Mouse (Mus musculus) MEL (cell line): ENCODE results near the gene Bcat1. TPM values are rescaled to one million over a fixed set of nuclear protein-coding genes. Genes with fewer than 3 reads are reported as not detected.

Experiments used
- DNase-seq: peaks from one replicate; pipeline ENCODE4 v3.0.0; 2011; ENCODE audit warnings: low read depth, low spot score
- H3K27ac ChIP-seq: 2 replicates; pipeline ENCODE4 v1.5.1; 2012; ENCODE audit warnings: low read depth, mild to moderate bottlenecking, control low read depth, low read length, moderate library complexity; ENCODE audit not compliant: control insufficient read depth
- H3K27me3 ChIP-seq, 2 experiments: fragments of 150-350 bp in 1 of 2; sonication (generic) in 1 of 2; 2 replicates each; pipeline ENCODE4 v1.6.1; 2012; ENCODE audit warnings: low read length in 2 of 2, mild to moderate bottlenecking in 2 of 2, improper control_type of control experiment in 1 of 2, moderate library complexity in 1 of 2; ENCODE audit not compliant: insufficient read depth in 2 of 2, control insufficient read depth in 1 of 2
- H3K36me3 ChIP-seq, 2 experiments: 2 replicates each; pipeline ENCODE4 v1.6.1; 2012 to 2014; ENCODE audit warnings: low read length in 2 of 2, improper control_type of control experiment in 1 of 2, inconsistent platforms in 1 of 2, mild to moderate bottlenecking in 1 of 2; ENCODE audit not compliant: insufficient read depth in 2 of 2, control insufficient read depth in 1 of 2
- H3K4me1 ChIP-seq, 2 experiments: fragments of 150-350 bp in 1 of 2; sonication (generic) in 1 of 2; 2 replicates each; pipeline ENCODE4 v1.6.1; 2012; ENCODE audit warnings: low read length in 2 of 2, improper control_type of control experiment in 1 of 2, mild to moderate bottlenecking in 1 of 2; ENCODE audit not compliant: insufficient read depth in 2 of 2, control insufficient read depth in 1 of 2
- H3K4me3 ChIP-seq, 2 experiments: fragments of 150-350 bp in 1 of 2; sonication (generic) in 1 of 2; 2 replicates each; pipeline ENCODE4 v1.5.1; 2012; ENCODE audit warnings: low read depth in 2 of 2, low read length in 2 of 2, mild to moderate bottlenecking in 2 of 2, moderate library complexity in 2 of 2, control low read depth in 1 of 2, improper control_type of control experiment in 1 of 2; ENCODE audit not compliant: control insufficient read depth in 1 of 2, insufficient read depth in 1 of 2
- H3K79me2 ChIP-seq: 2 replicates; pipeline ENCODE4 v1.6.1; 2012; ENCODE audit warnings: mild to moderate bottlenecking, low read length, moderate library complexity; ENCODE audit not compliant: control insufficient read depth, poor library complexity, insufficient read depth
- H3K9ac ChIP-seq: 2 replicates; pipeline ENCODE4 v1.6.1; 2012; ENCODE audit warnings: low read depth, mild to moderate bottlenecking, control low read depth, low read length, moderate library complexity; ENCODE audit not compliant: control insufficient read depth, poor library complexity, severe bottlenecking
- H3K9me3 ChIP-seq: fragments of 150-350 bp; sonication (generic); replicated peaks from 2 replicates; pipeline ENCODE4 v1.6.1; 2012; ENCODE audit warnings: mild to moderate bottlenecking, low read length, improper control_type of control experiment, moderate library complexity; ENCODE audit not compliant: insufficient read depth
- CHD2 ChIP-seq: IDR thresholded peaks from 2 replicates; pipeline ENCODE4 v1.6.1; 2011; ENCODE audit warnings: low read length, improper control_type of control experiment
- ELF1 ChIP-seq: IDR thresholded peaks from 2 replicates; pipeline ENCODE4 v1.6.1; 2014; ENCODE audit warnings: low read depth, mild to moderate bottlenecking, inconsistent platforms, low read length, improper control_type of control experiment, moderate library complexity
- ETS1 ChIP-seq: IDR thresholded peaks from 2 replicates; pipeline ENCODE4 v1.6.1; 2012; ENCODE audit warnings: low read depth, mild to moderate bottlenecking, inconsistent platforms, low read length, improper control_type of control experiment, moderate library complexity
- MAZ ChIP-seq: IDR thresholded peaks from 2 replicates; pipeline ENCODE4 v1.6.1; 2012; ENCODE audit warnings: low read depth, mild to moderate bottlenecking, inconsistent platforms, low read length, improper control_type of control experiment
- MEF2A ChIP-seq: IDR thresholded peaks from 2 replicates; pipeline ENCODE4 v1.6.1; 2014; ENCODE audit warnings: low read depth, mild to moderate bottlenecking, inconsistent platforms, low read length, improper control_type of control experiment; ENCODE audit not compliant: poor library complexity, insufficient replicate concordance, severe bottlenecking; ENCODE audit errors: extremely low read depth
- NRF1 ChIP-seq: IDR thresholded peaks from 2 replicates; pipeline ENCODE4 v1.6.1; 2014; ENCODE audit warnings: low read depth, mild to moderate bottlenecking, inconsistent platforms, low read length, improper control_type of control experiment, moderate library complexity; ENCODE audit not compliant: poor library complexity, insufficient read depth, severe bottlenecking
- SMC3 ChIP-seq: IDR thresholded peaks from 2 replicates; pipeline ENCODE4 v1.6.1; 2011; ENCODE audit warnings: low read depth, low read length, improper control_type of control experiment
- TAL1 ChIP-seq: IDR thresholded peaks from 2 replicates; pipeline ENCODE4 v1.6.1; 2012; ENCODE audit warnings: mild to moderate bottlenecking, inconsistent platforms, low read length, moderate library complexity, mixed read lengths
- TCF12 ChIP-seq: IDR thresholded peaks from 2 replicates; pipeline ENCODE4 v1.6.1; 2014; ENCODE audit warnings: low read depth, mild to moderate bottlenecking, inconsistent platforms, low read length, improper control_type of control experiment, moderate library complexity
- USF1 ChIP-seq: IDR thresholded peaks from 2 replicates; pipeline ENCODE4 v1.6.1; 2014; ENCODE audit warnings: low read depth, mild to moderate bottlenecking, inconsistent platforms, low read length, improper control_type of control experiment, moderate library complexity
- USF2 ChIP-seq, 2 experiments: IDR thresholded peaks; 2 replicates each; pipeline ENCODE4 v1.6.1; 2011 to 2012; ENCODE audit warnings: improper control_type of control experiment in 2 of 2, low read length in 2 of 2, borderline replicate concordance in 1 of 2, inconsistent platforms in 1 of 2, low read depth in 1 of 2, mild to moderate bottlenecking in 1 of 2; ENCODE audit not compliant: insufficient read depth in 1 of 2
- ZC3H11A ChIP-seq: IDR thresholded peaks from 2 replicates; pipeline ENCODE4 v1.6.1; 2012; ENCODE audit warnings: low read depth, mild to moderate bottlenecking, inconsistent platforms, low read length, improper control_type of control experiment
- ZKSCAN1 ChIP-seq: IDR thresholded peaks from 2 replicates; pipeline ENCODE4 v1.6.1; 2012; ENCODE audit warnings: low read depth, mild to moderate bottlenecking, inconsistent platforms, low read length, improper control_type of control experiment, moderate library complexity
- ZMIZ1 ChIP-seq: IDR thresholded peaks from 2 replicates; pipeline ENCODE4 v1.6.1; 2012; ENCODE audit warnings: low read depth, mild to moderate bottlenecking, inconsistent platforms, low read length, improper control_type of control experiment, moderate library complexity
- polyA plus RNA-seq, 2 experiments: library from polyadenylated mRNA; stranded (reverse) in 1 of 2; unstranded in 1 of 2; fragments of >175 nt in 1 of 2; fragments of >200 nt in 1 of 2; gene quantifications; 2 replicates each; pipeline versions ENCODE4 v1.2.1 to v1.2.4; 2012; ENCODE audit warnings: low replicate concordance in 2 of 2, low read depth in 1 of 2; ENCODE audit not compliant: insufficient read length in 2 of 2, insufficient read depth in 1 of 2, missing spikeins in 1 of 2
- total RNA-seq: library from RNA; depleted of rRNA; stranded (reverse); fragments of 300-350 nt; gene quantifications from 2 replicates; pipeline ENCODE4 v1.2.3, GENCODE M21; 2012

The Bcat1 gene
- total and polyA plus RNA-seq, 3 experiments = not detected

GRCm38 (mm10) chr6:145040732-145041131 is 35.3 kb downstream of the Bcat1 start:
- no peak for TF ChIP-seq USF1
- TF ChIP-seq ZMIZ1 = no peak
- TF ChIP-seq NRF1 = no peak
- no peak for TF ChIP-seq TCF12
- no peak for TF ChIP-seq MAZ
- no peak for TF ChIP-seq ZKSCAN1
- TF ChIP-seq USF2 (IDR thresholded peaks at IDR 0.05; ENCODE audit: borderline replicate concordance in 1 of 2, insufficient read depth in 1 of 2, low read depth in 1 of 2, low read length in 2 of 2) = no peak
- Histone ChIP-seq H3K4me3 (no peak overlapping the region), H3K9ac (no peak overlapping the region), H3K79me2 (no peaks in the 10 kb centered on the region), H3K27me3 (no peaks in the 10 kb centered on the region), H3K9me3 (no peaks in the 10 kb centered on the region), H3K4me1 (no peaks in the 10 kb centered on the region), H3K36me3 (no peaks in the 10 kb centered on the region), H3K27ac (no peak overlapping the region)
- no peak for DNase-seq

DNA sequence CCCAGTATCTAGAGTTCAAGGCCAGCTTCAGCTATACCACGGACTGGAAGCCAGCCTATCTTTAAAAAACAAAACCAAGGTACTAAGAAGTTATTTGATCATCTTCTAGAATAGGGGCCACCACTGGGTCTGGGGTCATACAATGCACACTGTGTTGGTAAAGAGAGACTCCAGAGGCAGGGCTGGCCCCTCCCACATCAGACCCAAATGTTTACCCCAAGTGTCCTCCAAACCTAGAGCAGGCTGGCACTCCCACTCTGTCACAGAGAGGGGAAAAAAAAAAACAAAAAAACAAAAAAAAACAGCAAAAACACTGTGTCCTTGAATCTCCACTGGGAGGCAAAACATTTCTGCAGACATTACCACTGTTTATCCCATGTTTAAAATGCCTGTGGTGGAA is 38.4 kb downstream of the Bcat1 start:
- no peak overlapping the region for H3K27ac ChIP-seq
- DNase-seq = no peak
- H3K4me1 ChIP-seq = no peaks in the 10 kb centered on the region
- no peak overlapping the region for H3K4me3 ChIP-seq
- H3K27me3 ChIP-seq = no peaks in the 10 kb centered on the region
- TF ChIP-seq ZC3H11A = no peak
- TF ChIP-seq SMC3 = no peak
- TF ChIP-seq CHD2 = no peak
- no peak for TF ChIP-seq ELF1
- no peak for TF ChIP-seq ETS1
- TF ChIP-seq, all 39 proteins: peak for 0
- H3K9me3 ChIP-seq = no peaks in the 10 kb centered on the region
- H3K79me2 ChIP-seq = no peaks in the 10 kb centered on the region
- no peaks in the 10 kb centered on the region for H3K36me3 ChIP-seq
- H3K9ac ChIP-seq = no peak overlapping the region

GRCm38 (mm10) chr6:145035412-145035811 is 40.6 kb downstream of the Bcat1 start:
- H3K36me3 ChIP-seq = no peaks in the 10 kb centered on the region
- no peaks in the 10 kb centered on the region for H3K27me3 ChIP-seq
- no peak for DNase-seq
- no peaks in the 10 kb centered on the region for H3K79me2 ChIP-seq
- H3K4me1 ChIP-seq = no peaks in the 10 kb centered on the region
- TF ChIP-seq TAL1 (no peak), SMC3 (no peak), MEF2A (no peak)
- TF ChIP-seq, all 39 proteins: peak for 0
- Histone ChIP-seq H3K27ac (no peak overlapping the region), H3K9ac (no peak overlapping the region), H3K9me3 (no peaks in the 10 kb centered on the region), H3K4me3 (no peak overlapping the region)
